Mouse (Mus musculus) intestine, embryonic 14.5 days (tissue): ENCODE data around the gene Ankrd6. TPM values are rescaled to one million over a fixed set of nuclear protein-coding genes. Genes with fewer than 3 reads are reported as not detected.
"Not testable (repeated sequence)": the region's sequence is repeated elsewhere in the genome, so short reads cannot be mapped to it uniquely, and the experiment has no call there.

ENCODE experiments used
- ATAC-seq: fragments of 200-750 bp; cut with Nextera tagmentation; replicated peaks from 2 replicates; pipeline ENCODE4 v1.8.0; 2017; ENCODE audit warnings: low read depth, moderate number of reproducible peaks, moderate TSS enrichment, moderate library complexity; ENCODE audit not compliant: low FRiP score, low TSS enrichment
- DNase-seq: peaks from one replicate; pipeline ENCODE4 v3.0.0-alpha.2; 2018; ENCODE audit warnings: low spot score
- H3K27ac ChIP-seq: fragments of 300-500 bp; sonication (generic); 2 replicates; pipeline ENCODE4 v1.5.1; 2014; ENCODE audit warnings: low read depth, mild to moderate bottlenecking, control low read depth
- H3K27me3 ChIP-seq: fragments of 300-500 bp; sonication (generic); replicated peaks from 2 replicates; pipeline ENCODE4 v1.6.1; 2014; ENCODE audit warnings: low read length, control low read depth; ENCODE audit not compliant: control insufficient read depth, insufficient read depth
- H3K36me3 ChIP-seq: fragments of 300-500 bp; sonication (generic); 2 replicates; pipeline ENCODE4 v1.6.1; 2014; ENCODE audit warnings: low read length, control low read depth; ENCODE audit not compliant: control insufficient read depth, insufficient read depth
- H3K4me1 ChIP-seq: fragments of 300-500 bp; sonication (generic); replicated peaks from 2 replicates; pipeline ENCODE4 v1.6.1; 2014; ENCODE audit warnings: low read length, control low read depth, mixed read lengths; ENCODE audit not compliant: control insufficient read depth, insufficient read depth
- H3K4me2 ChIP-seq: fragments of 300-500 bp; sonication (generic); 2 replicates; pipeline ENCODE4 v1.6.1; 2014; ENCODE audit warnings: low read length
- H3K4me3 ChIP-seq: fragments of 300-500 bp; sonication (generic); 2 replicates; pipeline ENCODE4 v1.5.1; 2014; ENCODE audit warnings: low read depth, low read length, control low read depth, mixed read lengths
- H3K9ac ChIP-seq: fragments of 300-500 bp; sonication (generic); 2 replicates; pipeline ENCODE4 v1.6.1; 2014; ENCODE audit warnings: mild to moderate bottlenecking, low read length
- H3K9me3 ChIP-seq: fragments of 300-500 bp; sonication (generic); 2 replicates; pipeline ENCODE4 v1.6.1; 2016; ENCODE audit warnings: low read length, control low read depth; ENCODE audit not compliant: control insufficient read depth
- WGBS: fragments of 180-500 bp; shearing (Covaris S2); extraction: QIAGEN DNeasy Blood & Tissue Kit; methylation state at CpG from one replicate; pipeline ENCODE4 v1.1.7; 2014; 5-methylcytosine and 5-hydroxymethylcytosine counted together
- polyA plus RNA-seq: library from polyadenylated mRNA; unstranded; fragments of >200 nt; fragmentation: Nextera tagmentation; extraction: Ambion mirVana; gene quantifications from 2 replicates; pipeline ENCODE4 v1.2.1, GENCODE M21; 2014

The Ankrd6 gene
- polyA plus RNA-seq, 1 experiment from 2014 or later, result 5.0 TPM

GRCm38 (mm10) chr4:32977331-32977730 is 26.7 kb upstream of the Ankrd6 start:
- Histone ChIP-seq H3K36me3 (no peaks in the 10 kb centered on the region), H3K4me3 (no peak overlapping the region), H3K4me2 (no peak overlapping the region), H3K27ac (no peak overlapping the region), H3K9me3 (peaks cover 8% of the 10 kb centered on the region; the same call in 1 of the 2 replicates), H3K27me3 (no peaks in the 10 kb centered on the region), H3K9ac (no peak overlapping the region), H3K4me1 (no peaks in the 10 kb centered on the region)
- no peak for ATAC-seq
- 88% methylated on average over 4 of the region's 4 CpGs for WGBS
- DNase-seq, result no peak

- WGBS, result 77% methylated on average over 18 of the region's 19 CpGs
- not testable (repeated sequence) for H3K27me3 ChIP-seq, DNase-seq, H3K9ac ChIP-seq, H3K9me3 ChIP-seq, H3K4me2 ChIP-seq, H3K27ac ChIP-seq, H3K4me1 ChIP-seq, H3K4me3 ChIP-seq, ATAC-seq, H3K36me3 ChIP-seq
Observed at GRCm38 (mm10) chr4:32964619-32965018, 14.0 kb upstream of the Ankrd6 start.

GRCm38 (mm10) chr4:32961394-32961793 is 10.8 kb upstream of the Ankrd6 start:
- WGBS, result 72% methylated on average over 3 of the region's 3 CpGs
- no peak for DNase-seq
- no peaks in the 10 kb centered on the region for H3K36me3 ChIP-seq
- H3K4me3 ChIP-seq, result no peak overlapping the region
- no peak overlapping the region for H3K4me2 ChIP-seq
- ATAC-seq, result no peak
- H3K9me3 ChIP-seq, result no peaks in the 10 kb centered on the region
- no peak overlapping the region for H3K9ac ChIP-seq
- H3K27me3 ChIP-seq, result no peaks in the 10 kb centered on the region
- no peaks in the 10 kb centered on the region for H3K4me1 ChIP-seq
- H3K27ac ChIP-seq, result no peak overlapping the region

- DNase-seq, result no peak
- Histone ChIP-seq H3K27ac (no peak overlapping the region), H3K4me3 (no peak overlapping the region), H3K27me3 (no peaks in the 10 kb centered on the region), H3K4me2 (no peak overlapping the region), H3K4me1 (peaks cover 3% of the 10 kb centered on the region), H3K36me3 (no peaks in the 10 kb centered on the region), H3K9me3 (no peaks in the 10 kb centered on the region), H3K9ac (no peak overlapping the region)
- ATAC-seq, result no peak
- 55% methylated on average over 2 of the region's 2 CpGs for WGBS
Observed at GRCm38 (mm10) chr4:32956423-32956822, 5.8 kb upstream of the Ankrd6 start.

GRCm38 (mm10) chr4:32952681-32953080 is 2.0 kb upstream of the Ankrd6 start:
- Histone ChIP-seq H3K4me3 (0 out of 2 replicates have a peak overlapping the region, but pooled peaks have one; percentile 32), H3K9ac (no peak overlapping the region), H3K27ac (no peak overlapping the region), H3K4me1 (peaks cover 6% of the 10 kb centered on the region), H3K27me3 (no peaks in the 10 kb centered on the region), H3K4me2 (peak overlapping the region; percentile 92), H3K9me3 (no peaks in the 10 kb centered on the region), H3K36me3 (no peaks in the 10 kb centered on the region)
- ATAC-seq (no peak), DNase-seq (no peak)
- WGBS, result 8% methylated on average over 7 of the region's 7 CpGs

GRCm38 (mm10) chr4:32951035-32951940 is 647 bp upstream of the Ankrd6 start:
- 6% methylated on average over 34 of the region's 34 CpGs for WGBS
- Histone ChIP-seq H3K4me3 (peak overlapping the region; percentile 70), H3K9ac (peak overlapping the region; percentile 50), H3K4me2 (peak overlapping the region; percentile 92), H3K36me3 (no peaks in the 10 kb centered on the region), H3K27me3 (no peaks in the 10 kb centered on the region), H3K9me3 (no peaks in the 10 kb centered on the region), H3K4me1 (peaks cover 10% of the 10 kb centered on the region), H3K27ac (no peak overlapping the region)
- DNase-seq (peak; percentile 60), ATAC-seq (peak; percentile 49; the same call in 1 of the 2 replicates)

GRCm38 (mm10) chr4:32948696-32949095 is 1.9 kb downstream of the Ankrd6 start:
- no peak for DNase-seq
- Histone ChIP-seq H3K9ac (no peak overlapping the region), H3K36me3 (no peaks in the 10 kb centered on the region), H3K27me3 (no peaks in the 10 kb centered on the region), H3K4me1 (peaks cover 10% of the 10 kb centered on the region), H3K27ac (no peak overlapping the region), H3K9me3 (no peaks in the 10 kb centered on the region), H3K4me3 (no peak overlapping the region), H3K4me2 (no peak overlapping the region)
- 56% methylated on average over 10 of the region's 10 CpGs for WGBS
- no peak for ATAC-seq

- Histone ChIP-seq H3K36me3 (no peaks in the 10 kb centered on the region), H3K9ac (no peak overlapping the region), H3K4me3 (no peak overlapping the region), H3K4me2 (0 out of 2 replicates have a peak overlapping the region, but pooled peaks have one; percentile 2), H3K27me3 (no peaks in the 10 kb centered on the region), H3K4me1 (peaks cover 10% of the 10 kb centered on the region), H3K9me3 (no peaks in the 10 kb centered on the region), H3K27ac (no peak overlapping the region)
- DNase-seq (no peak), ATAC-seq (no peak)
- 20% methylated on average over 4 of the region's 4 CpGs for WGBS
Observed at GRCm38 (mm10) chr4:32947631-32948030, 3.0 kb downstream of the Ankrd6 start.
